Mouse (Mus musculus): ENCODE measurements around the gene Gm27027. TPM values are rescaled to one million over a fixed set of nuclear protein-coding genes. Genes with fewer than 3 reads are reported as not detected.

Gene Gm27027
- total RNA-seq, 2 experiments from 2014 or later, result not detected

GRCm38 (mm10) chr2:93944855-93945254 is 51.3 kb downstream of the Gm27027 start:
- no peak for DNase-seq (ENCODE audit: low spot score)
- intact Hi-C loops (cut with DNase I), result no loop called here

GRCm38 (mm10) chr2:93944099-93944498 is 52.1 kb downstream of the Gm27027 start:
- intact Hi-C loops (cut with DNase I), result no loop called here
- no peak for DNase-seq (ENCODE audit: low spot score)

- intact Hi-C loops (cut with DNase I), result no loop called here
- DNase-seq (ENCODE audit: low spot score), result no peak
These were observed 54.5 kb downstream of the Gm27027 start for GRCm38 (mm10) chr2:93941670-93942069.

- intact Hi-C loops (cut with DNase I), result no loop called here
- DNase-seq (ENCODE audit: low spot score), result no peak
These were observed 57.6 kb downstream of the Gm27027 start for GRCm38 (mm10) chr2:93938534-93938933.

- no peak for DNase-seq (ENCODE audit: low spot score)
- intact Hi-C loops (cut with DNase I), result no loop called here
These were observed 67.3 kb downstream of the Gm27027 start for GRCm38 (mm10) chr2:93928866-93929265.

- no peak for DNase-seq (ENCODE audit: low spot score)
- intact Hi-C loops (cut with DNase I), result no loop called here
These were observed 68.3 kb downstream of the Gm27027 start for GRCm38 (mm10) chr2:93927701-93928437.

GRCm38 (mm10) chr2:93926141-93926540 is 70.0 kb downstream of the Gm27027 start:
- intact Hi-C loops (cut with DNase I), result no loop called here

GRCm38 (mm10) chr2:93919093-93919492 is 77.1 kb downstream of the Gm27027 start:
- intact Hi-C loops (cut with DNase I), result no loop called here
- no peak for DNase-seq (ENCODE audit: low spot score)

More at GRCm38 (mm10) chr2:93926141-93926540, 70.0 kb downstream of the Gm27027 start:
- no peak for DNase-seq (ENCODE audit: low spot score)

GRCm38 (mm10) chr2:93913552-93913951 is 82.6 kb downstream of the Gm27027 start:
- no peak for DNase-seq (ENCODE audit: low spot score)

GRCm38 (mm10) chr2:93911942-93912341 is 84.2 kb downstream of the Gm27027 start:
- no peak for DNase-seq (ENCODE audit: low spot score)
- intact Hi-C loops (cut with DNase I), result no loop called here

More at GRCm38 (mm10) chr2:93913552-93913951, 82.6 kb downstream of the Gm27027 start:
- intact Hi-C loops (cut with DNase I), result no loop called here

- no peak for DNase-seq (ENCODE audit: low spot score)
- intact Hi-C loops (cut with DNase I), result no loop called here
These were observed 86.4 kb downstream of the Gm27027 start for GRCm38 (mm10) chr2:93909716-93910115.

GRCm38 (mm10) chr2:93907519-93908294 is 88.4 kb downstream of the Gm27027 start:
- no peak for DNase-seq (ENCODE audit: low spot score)
- intact Hi-C loops (cut with DNase I), result no loop called here

Other genes with a start within 250 kb of the Gm27027 start
- gene Ext2, start 173.8 kb downstream of the Gm27027 start, total RNA-seq (2021), result 10 to 100 TPM; 41.7 to 44.4 TPM
- gene Accs, start 146.4 kb downstream of the Gm27027 start, total RNA-seq (2021), result 1 to 10 TPM; 3.9 to 5.4 TPM
- not detected for gene Accsl, start 127.2 kb downstream of the Gm27027 start, total RNA-seq (2021)
- 10 to 100 TPM in 1 of 2 experiments, 1 to 10 TPM in 1; 9.5 to 11.2 TPM for gene Gm13889, start 39.2 kb downstream of the Gm27027 start, total RNA-seq (2021)
- 10 to 100 TPM; 56.9 to 63.9 TPM for gene Alkbh3, start 14.5 kb upstream of the Gm27027 start, total RNA-seq (2021)
- 10 to 100 TPM; 20.0 to 20.8 TPM for gene Hsd17b12, start 161.6 kb upstream of the Gm27027 start, total RNA-seq (2021)

Data from heart, postnatal 25 days (tissue).